Comparison of ENCODE assay signal across 11 mouse cellular contexts in the genomic region with DNA sequence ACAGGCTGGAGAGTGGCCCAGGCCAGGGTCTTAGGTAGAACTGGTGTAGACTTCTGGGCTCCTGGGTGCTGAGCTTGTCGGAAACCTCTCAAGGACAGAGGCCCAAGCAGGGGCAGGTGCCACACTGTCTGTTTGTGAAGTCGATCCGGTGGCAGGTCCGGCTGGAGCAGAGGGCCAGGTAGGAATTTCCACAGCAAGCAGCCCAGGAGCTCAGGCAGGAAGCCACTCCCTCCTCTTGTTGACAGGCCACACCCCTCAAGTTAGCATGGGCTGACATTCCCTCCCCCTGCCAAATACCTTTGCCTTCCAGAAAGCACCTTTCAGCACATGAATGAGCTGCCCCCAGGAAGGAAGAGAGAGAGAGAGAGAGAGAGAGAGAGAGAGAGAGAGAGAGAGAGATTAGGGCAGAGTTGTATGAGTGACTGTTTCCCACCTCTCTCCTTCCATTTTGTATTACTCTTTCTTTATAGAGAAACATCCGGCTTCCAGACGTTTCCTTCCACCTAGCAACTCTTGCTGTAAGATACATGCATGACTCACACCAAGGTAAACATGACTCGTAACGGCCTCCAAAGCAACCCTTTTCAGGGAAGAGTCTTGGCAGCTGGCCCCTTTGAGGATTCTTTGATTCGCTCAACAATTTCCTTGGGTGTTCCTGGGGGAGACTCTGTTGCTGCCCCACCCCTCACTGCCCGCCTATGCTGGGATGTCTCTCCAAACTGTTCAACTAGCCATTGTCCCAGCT. TPM values are rescaled to one million over a fixed set of nuclear protein-coding genes. Genes with fewer than 3 reads are reported as not detected.
DNase-seq lines count a peak whose midpoint lies in the region; ATAC-seq and TF ChIP-seq lines count a peak whose summit lies in the region.
"Had no signal": no experiment of that assay in that cellular context is flagged by ENCODE, and none has a peak within 500 bp of the region (broad histone marks: within the 10 kb centered on the region; RNA-seq: fewer than 3 reads in every experiment).

No protein-coding gene starts in this region.

- ATAC-seq in heart, embryonic 16.5 days (replicated peaks; ENCODE audit: extremely low read depth, insufficient read depth, low FRiP score), result peak; percentile 19; the same call in 1 of the 2 replicates
- 0 out of 2 replicates have a peak, but pooled peaks have one; percentile 41 for ATAC-seq in liver, embryonic 15.5 days (ENCODE audit: insufficient read depth)
- peak; percentile 83 for ATAC-seq in stomach, postnatal 0 days (ENCODE audit: low FRiP score, low TSS enrichment)
- ATAC-seq in megakaryocyte progenitor cell, adult 5-6 weeks (replicated peaks; ENCODE audit: poor library complexity), result no peak
- ATAC-seq: forebrain, embryonic 16.5 days had no signal

- H3K36me3 ChIP-seq in heart, embryonic 16.5 days (ENCODE audit: control insufficient read depth, insufficient read depth), result no peaks in the 10 kb centered on the region
- no peaks in the 10 kb centered on the region for H3K36me3 ChIP-seq in liver, embryonic 15.5 days (replicated peaks)
- no peaks in the 10 kb centered on the region for H3K36me3 ChIP-seq in stomach, postnatal 0 days (ENCODE audit: control insufficient read depth, insufficient read depth, low read length)
- H3K36me3 ChIP-seq: hindbrain, embryonic 15.5 days had no signal

- H3K4me3 ChIP-seq in heart, embryonic 16.5 days (ENCODE audit: low read length), result no peak overlapping the region
- H3K4me3 ChIP-seq in liver, embryonic 15.5 days (replicated peaks), result no peak overlapping the region
- no peak overlapping the region for H3K4me3 ChIP-seq in stomach, postnatal 0 days (ENCODE audit: low read depth, low read length)
- H3K4me3 ChIP-seq: hindbrain, embryonic 15.5 days had no signal

- intact Hi-C loops in heart, postnatal 36 days (cut with DNase I), result no loop called here

- TF ChIP-seq CTCF in stomach, postnatal 0 days (IDR thresholded peaks at IDR 0.05; ENCODE audit: low read depth), result no peak

- peaks cover 8% of the 10 kb centered on the region for H3K27me3 ChIP-seq in heart, embryonic 16.5 days (ENCODE audit: control insufficient read depth, insufficient read depth, low read length)
- H3K27me3 ChIP-seq in liver, embryonic 15.5 days, result peaks cover 7% of the 10 kb centered on the region; the same call in 1 of the 2 replicates
- H3K27me3 ChIP-seq in stomach, postnatal 0 days (ENCODE audit: control insufficient read depth, insufficient read depth, low read length), result no peaks in the 10 kb centered on the region
- H3K27me3 ChIP-seq: CH12.LX had no signal

- DNase-seq in heart, postnatal 36 days, result no peak
- peak; percentile 28 for DNase-seq in kidney, adult 18-20 months
- peak; percentile 84 for DNase-seq in stomach, postnatal 0 days (ENCODE audit: low spot score)
- DNase-seq in cerebellum, postnatal 14 days, result no peak
- no peak for DNase-seq in frontal cortex, postnatal 14 days (ENCODE audit: low spot score in 2 of 2)

- H3K27ac ChIP-seq in heart, embryonic 16.5 days (ENCODE audit: low read length), result peak overlapping the region; percentile 15; the same call in 1 of the 2 replicates
- no peak overlapping the region for H3K27ac ChIP-seq in liver, embryonic 15.5 days (replicated peaks)
- peak overlapping the region; percentile 89 for H3K27ac ChIP-seq in stomach, postnatal 0 days (replicated peaks)
- H3K27ac ChIP-seq: hindbrain, embryonic 15.5 days had no signal

- H3K4me1 ChIP-seq in heart, embryonic 16.5 days (ENCODE audit: control insufficient read depth, insufficient read depth, low read length), result 0 out of 2 replicates have a peak, but pooled peaks cover 6% of the 10 kb centered on the region
- H3K4me1 ChIP-seq in liver, embryonic 15.5 days (replicated peaks), result 0 out of 2 replicates have a peak, but pooled peaks cover 5% of the 10 kb centered on the region
- H3K4me1 ChIP-seq in stomach, postnatal 0 days (replicated peaks; ENCODE audit: control insufficient read depth, insufficient read depth), result peaks cover 3% of the 10 kb centered on the region; the same call in 1 of the 2 replicates
- H3K4me1 ChIP-seq: hindbrain, embryonic 15.5 days had no signal

- no peaks in the 10 kb centered on the region for H3K9me3 ChIP-seq in heart, embryonic 16.5 days (replicated peaks; ENCODE audit: control insufficient read depth, low read length)
- no peaks in the 10 kb centered on the region for H3K9me3 ChIP-seq in liver, embryonic 15.5 days (replicated peaks)
- no peaks in the 10 kb centered on the region for H3K9me3 ChIP-seq in stomach, postnatal 0 days (ENCODE audit: control insufficient read depth, low read length)
- H3K9me3 ChIP-seq: hindbrain, embryonic 15.5 days had no signal

- H3K9ac ChIP-seq in heart, embryonic 16.5 days (ENCODE audit: low read length), result no peak overlapping the region
- H3K9ac ChIP-seq in liver, embryonic 15.5 days, result no peak overlapping the region
- H3K9ac ChIP-seq in stomach, postnatal 0 days (ENCODE audit: low read length), result no peak overlapping the region
- H3K9ac ChIP-seq: hindbrain, embryonic 15.5 days had no signal

- 34% methylated on average over 10 of the region's 10 CpGs for WGBS in heart, embryonic 16.5 days
- WGBS in liver, embryonic 15.5 days (ENCODE audit: insufficient replicate concordance), result 38% methylated on average over 10 of the region's 10 CpGs
- 20% methylated on average over 10 of the region's 10 CpGs for WGBS in stomach, postnatal 0 days

- TF ChIP-seq EP300 in stomach, postnatal 0 days (optimal IDR thresholded peaks at IDR 0.05), result no peak

- H3K4me2 ChIP-seq in heart, embryonic 16.5 days (ENCODE audit: low read depth, low read length), result no peak overlapping the region
- H3K4me2 ChIP-seq in liver, embryonic 15.5 days, result no peak overlapping the region
- no peak overlapping the region for H3K4me2 ChIP-seq in stomach, postnatal 0 days (replicated peaks; ENCODE audit: low read depth)
- H3K4me2 ChIP-seq: hindbrain, embryonic 15.5 days had no signal

RNA-seq across cellular contexts. Expression of a gene that starts 33.8 kb away (rescaled TPM):
- polyA plus RNA-seq in heart, embryonic 16.5 days (2015; fragmentation: Nextera tagmentation; extraction: Ambion mirVana), result 6.5 and 6.6 TPM in 2 replicates
- 10 to 100 TPM in 1 of 2 experiments, 1 to 10 TPM in 1; 9.5 to 11.3 TPM for total RNA-seq in heart, postnatal 36 days (2021)
- 4.6 and 4.8 TPM in 2 replicates for polyA plus RNA-seq in liver, embryonic 15.5 days (2015; fragmentation: Nextera tagmentation; extraction: Ambion mirVana)
- polyA plus RNA-seq in stomach, postnatal 0 days (2015; fragmentation: Nextera tagmentation; extraction: Ambion mirVana), result 14.6 and 17.9 TPM in 2 replicates
- total RNA-seq in megakaryocyte progenitor cell, adult 5-6 weeks (2015), result 20.1 and 21.3 TPM in 2 replicates
- total RNA-seq in megakaryocyte progenitor cell, adult 5-6 weeks (2017), result 3.2 and 4.0 TPM in 2 replicates

Comparison
In these comparisons a context has a peak if more than half of its experiments do, and no peak if none do; other contexts are left out.
1. DNase-seq: peak in kidney, adult 18-20 months (single experiment) and stomach, postnatal 0 days (single experiment); none in heart, postnatal 36 days (0 of 2), cerebellum, postnatal 14 days (0 of 2) and frontal cortex, postnatal 14 days (0 of 2).